Mouse (Mus musculus): ENCODE data around the gene Gstm4. TPM values are rescaled to one million over a fixed set of nuclear protein-coding genes. Genes with fewer than 3 reads are reported as not detected.
"Not testable (repeated sequence)": the region's sequence is repeated elsewhere in the genome, so short reads cannot be mapped to it uniquely, and the experiment has no call there.

Gstm4 gene
- polyA plus RNA-seq, 1 experiment from 2014 or later = 33.0 TPM

GRCm38 (mm10) chr3:108011558-108011957, 33.1 kb downstream of the Gstm4 start:
- Histone ChIP-seq H3K4me3 (replicated peaks) (no peak overlapping the region), H3K27ac (no peak overlapping the region), H3K27me3 (replicated peaks) (no peaks in the 10 kb centered on the region), H3K36me3 (no peaks in the 10 kb centered on the region), H3K4me1 (replicated peaks) (0 out of 2 replicates have a peak, but pooled peaks cover 11% of the 10 kb centered on the region), H3K9ac (no peak overlapping the region), H3K4me2 (replicated peaks) (no peak overlapping the region), H3K9me3 (no peaks in the 10 kb centered on the region)
- ATAC-seq = no peak
- WGBS = 70% methylated on average over 3 of the region's 3 CpGs

GRCm38 (mm10) chr3:108010286-108010685, 34.4 kb downstream of the Gstm4 start:
- H3K4me3 ChIP-seq (replicated peaks) = no peak overlapping the region
- no peaks in the 10 kb centered on the region for H3K27me3 ChIP-seq (replicated peaks)
- H3K36me3 ChIP-seq = no peaks in the 10 kb centered on the region
- H3K4me2 ChIP-seq (replicated peaks) = no peak overlapping the region
- 0 out of 2 replicates have a peak, but pooled peaks cover 7% of the 10 kb centered on the region for H3K4me1 ChIP-seq (replicated peaks)
- H3K27ac ChIP-seq = no peak overlapping the region
- H3K9me3 ChIP-seq = no peaks in the 10 kb centered on the region
- WGBS = 62% methylated on average over 2 of the region's 2 CpGs
- H3K9ac ChIP-seq = no peak overlapping the region
- no peak for ATAC-seq

GRCm38 (mm10) chr3:108002021-108002420, 42.7 kb downstream of the Gstm4 start:
- Histone ChIP-seq H3K4me1 (replicated peaks) (no peaks in the 10 kb centered on the region), H3K9me3 (no peaks in the 10 kb centered on the region), H3K36me3 (no peaks in the 10 kb centered on the region), H3K9ac (no peak overlapping the region), H3K4me3 (replicated peaks) (no peak overlapping the region), H3K27me3 (replicated peaks) (no peaks in the 10 kb centered on the region), H3K4me2 (replicated peaks) (no peak overlapping the region), H3K27ac (no peak overlapping the region)
- ATAC-seq = no peak
- 63% methylated on average over 8 of the region's 8 CpGs for WGBS

GRCm38 (mm10) chr3:107999491-107999890, 45.2 kb downstream of the Gstm4 start:
- H3K9me3 ChIP-seq = no peaks in the 10 kb centered on the region
- H3K27ac ChIP-seq = no peak overlapping the region
- no peak overlapping the region for H3K4me3 ChIP-seq (replicated peaks)
- H3K4me2 ChIP-seq (replicated peaks) = no peak overlapping the region
- H3K9ac ChIP-seq = no peak overlapping the region
- H3K27me3 ChIP-seq (replicated peaks) = no peaks in the 10 kb centered on the region
- no peaks in the 10 kb centered on the region for H3K36me3 ChIP-seq
- WGBS = 66% methylated on average over 3 of the region's 3 CpGs
- no peaks in the 10 kb centered on the region for H3K4me1 ChIP-seq (replicated peaks)
- ATAC-seq = no peak

DNA sequence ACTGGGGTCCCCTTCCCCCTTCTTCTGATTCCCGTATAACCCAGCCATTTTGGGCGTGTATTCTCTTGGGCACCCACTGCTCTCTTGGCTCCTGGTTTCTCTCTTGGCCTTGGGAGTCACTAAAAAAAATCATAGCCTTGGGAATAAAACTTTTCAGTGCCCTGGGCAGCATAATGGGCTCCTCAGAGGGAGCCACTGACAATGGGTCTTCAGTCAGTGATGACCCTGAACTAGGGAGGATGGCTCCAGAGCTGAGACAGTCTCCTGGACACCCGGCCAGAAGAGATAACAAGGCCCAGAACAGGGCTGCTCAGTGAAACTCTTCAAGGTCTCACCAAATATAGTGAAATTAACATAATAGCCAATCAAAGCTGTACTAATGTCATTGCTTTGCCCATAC, 46.1 kb downstream of the Gstm4 start:
- no peak for ATAC-seq
- 80% methylated on average over 3 of the region's 3 CpGs for WGBS

DNA sequence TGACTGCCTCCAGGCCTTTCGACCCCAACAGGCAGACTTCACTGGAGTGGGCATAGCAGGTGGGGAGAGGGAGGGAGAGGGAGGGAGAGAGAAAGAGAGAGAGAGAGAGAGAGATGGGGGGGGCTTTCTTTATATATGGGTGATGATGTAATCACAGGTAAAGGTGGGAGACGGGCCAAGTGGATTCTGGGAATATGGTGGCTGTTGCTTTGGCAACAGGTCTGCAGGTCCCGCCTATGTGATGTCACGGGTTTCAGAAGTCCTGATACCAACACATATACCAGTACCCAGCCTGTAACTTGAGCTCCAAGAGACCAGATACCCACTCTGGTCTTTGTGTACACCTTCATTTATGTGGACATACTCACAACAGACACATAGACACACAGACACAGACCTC, 48.1 kb downstream of the Gstm4 start:
- Histone ChIP-seq H3K9ac (no peak overlapping the region), H3K27me3 (replicated peaks) (no peaks in the 10 kb centered on the region), H3K27ac (no peak overlapping the region), H3K36me3 (no peaks in the 10 kb centered on the region), H3K4me3 (replicated peaks) (no peak overlapping the region), H3K4me1 (replicated peaks) (no peaks in the 10 kb centered on the region), H3K9me3 (no peaks in the 10 kb centered on the region), H3K4me2 (replicated peaks) (no peak overlapping the region)
- WGBS = 92% methylated on average over 4 of the region's 4 CpGs
- ATAC-seq = no peak

More for the DNA sequence above, 46.1 kb downstream of the Gstm4 start:
- no peak overlapping the region for H3K4me2 ChIP-seq (replicated peaks)
- H3K27me3 ChIP-seq (replicated peaks) = no peaks in the 10 kb centered on the region
- H3K36me3 ChIP-seq = no peaks in the 10 kb centered on the region
- no peaks in the 10 kb centered on the region for H3K9me3 ChIP-seq
- H3K4me1 ChIP-seq (replicated peaks) = no peaks in the 10 kb centered on the region
- no peak overlapping the region for H3K27ac ChIP-seq
- H3K4me3 ChIP-seq (replicated peaks) = no peak overlapping the region
- H3K9ac ChIP-seq = no peak overlapping the region

DNA sequence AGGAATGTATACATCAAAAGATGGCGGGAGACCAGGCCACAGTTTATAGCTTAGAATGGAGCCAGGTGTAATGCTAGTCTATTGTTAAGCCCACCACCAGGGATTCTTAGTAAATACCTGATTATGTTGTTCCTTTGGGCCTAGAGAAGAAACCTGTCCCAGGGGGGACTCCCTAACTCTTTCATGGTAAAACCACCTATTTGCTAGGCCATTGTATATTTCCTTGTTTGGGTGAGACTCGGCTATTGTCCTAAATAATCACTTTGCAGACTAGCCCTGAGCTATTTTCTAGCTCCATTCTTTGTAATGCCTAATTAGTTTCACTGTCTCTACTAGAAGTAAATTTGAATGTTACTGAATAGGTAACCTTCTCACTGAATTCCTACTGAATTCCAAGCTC, 48.7 kb downstream of the Gstm4 start:
- ATAC-seq; H3K4me2 ChIP-seq (replicated peaks); H3K4me3 ChIP-seq (replicated peaks); H3K27me3 ChIP-seq (replicated peaks); H3K9me3 ChIP-seq; H3K4me1 ChIP-seq (replicated peaks); H3K27ac ChIP-seq; H3K9ac ChIP-seq; H3K36me3 ChIP-seq: not testable (repeated sequence)
- WGBS = 91% methylated on average over 2 of the region's 2 CpGs

Other genes with a start within 250 kb of the Gstm4 start
- gene Eps8l3, start 167.7 kb downstream of the Gstm4 start, polyA plus RNA-seq (2015; fragmentation: Nextera tagmentation; extraction: Ambion mirVana) = 164 and 180 TPM in 2 replicates
- gene Gstm5, start 149.1 kb downstream of the Gstm4 start, polyA plus RNA-seq (2015; fragmentation: Nextera tagmentation; extraction: Ambion mirVana) = 173 and 186 TPM in 2 replicates
- gene Gstm7, start 113.1 kb downstream of the Gstm4 start, polyA plus RNA-seq (2015; fragmentation: Nextera tagmentation; extraction: Ambion mirVana) = 26.1 and 32.5 TPM in 2 replicates
- 16.9 and 19.1 TPM in 2 replicates for gene Gstm6, start 101.1 kb downstream of the Gstm4 start, polyA plus RNA-seq (2015; fragmentation: Nextera tagmentation; extraction: Ambion mirVana)
- 153 and 154 TPM in 2 replicates for gene Gstm3, start 75.6 kb downstream of the Gstm4 start, polyA plus RNA-seq (2015; fragmentation: Nextera tagmentation; extraction: Ambion mirVana)
- 184 and 198 TPM in 2 replicates for gene Gstm2, start 58.4 kb downstream of the Gstm4 start, polyA plus RNA-seq (2015; fragmentation: Nextera tagmentation; extraction: Ambion mirVana)
- 335 and 425 TPM in 2 replicates for gene Gstm1, start 26.9 kb downstream of the Gstm4 start, polyA plus RNA-seq (2015; fragmentation: Nextera tagmentation; extraction: Ambion mirVana)
- 49.9 and 53.6 TPM in 2 replicates for gene Ampd2, start 41.8 kb upstream of the Gstm4 start, polyA plus RNA-seq (2015; fragmentation: Nextera tagmentation; extraction: Ambion mirVana)
- 1.9 and 2.8 TPM in 2 replicates for gene Gnat2, start 47.9 kb upstream of the Gstm4 start, polyA plus RNA-seq (2015; fragmentation: Nextera tagmentation; extraction: Ambion mirVana)
- 165 and 183 TPM in 2 replicates for gene Gnai3, start 101.3 kb upstream of the Gstm4 start, polyA plus RNA-seq (2015; fragmentation: Nextera tagmentation; extraction: Ambion mirVana)
- 0.15 and 0.21 TPM in 2 replicates for gene Gpr61, start 110.0 kb upstream of the Gstm4 start, polyA plus RNA-seq (2015; fragmentation: Nextera tagmentation; extraction: Ambion mirVana)
- gene Amigo1, start 141.4 kb upstream of the Gstm4 start, polyA plus RNA-seq (2015; fragmentation: Nextera tagmentation; extraction: Ambion mirVana) = 3.9 and 4.4 TPM in 2 replicates
- 3.6 and 3.8 TPM in 2 replicates for gene Cyb561d1, start 156.3 kb upstream of the Gstm4 start, polyA plus RNA-seq (2015; fragmentation: Nextera tagmentation; extraction: Ambion mirVana)
- 10.9 and 11.3 TPM in 2 replicates for gene Atxn7l2, start 166.0 kb upstream of the Gstm4 start, polyA plus RNA-seq (2015; fragmentation: Nextera tagmentation; extraction: Ambion mirVana)
- 0.21 and 0.27 TPM in 2 replicates for gene Sypl2, start 181.8 kb upstream of the Gstm4 start, polyA plus RNA-seq (2015; fragmentation: Nextera tagmentation; extraction: Ambion mirVana)
- gene Psma5, start 212.0 kb upstream of the Gstm4 start, polyA plus RNA-seq (2015; fragmentation: Nextera tagmentation; extraction: Ambion mirVana) = 271 and 291 TPM in 2 replicates
- 9.4 and 10.4 TPM in 2 replicates for gene Sort1, start 239.2 kb upstream of the Gstm4 start, polyA plus RNA-seq (2015; fragmentation: Nextera tagmentation; extraction: Ambion mirVana)